Mouse (Mus musculus) 416B (cell line): ENCODE measurements around the gene Lama1.
A peak's percentile ranks its signal among the peaks of the same experiment; 100 is the strongest.
"Not testable (repeated sequence)": the region's sequence is repeated elsewhere in the genome, so short reads cannot be mapped to it uniquely, and the experiment has no call there.

ENCODE experiments used
- DNase-seq: peaks from one replicate; pipeline ENCODE4 v3.0.0; 2011; ENCODE audit warnings: low read depth

Lama1 gene

GRCm38 (mm10) chr17:67722055-67722454 lies 25.0 kb downstream of the Lama1 start:
- DNase-seq, result no peak

DNA sequence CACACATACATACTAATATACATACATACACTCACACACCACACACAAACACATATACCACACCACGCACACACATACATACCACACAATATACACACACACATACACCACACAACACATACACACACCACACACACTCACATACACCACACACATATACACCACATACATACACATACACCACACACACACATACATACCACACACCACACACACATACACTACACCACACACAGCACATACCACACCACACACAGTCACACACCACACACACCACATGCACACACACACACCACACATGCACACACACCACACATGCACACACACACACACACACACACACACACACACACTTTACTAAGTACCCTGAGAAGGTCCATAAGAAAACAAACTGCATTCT lies 25.5 kb downstream of the Lama1 start:
- DNase-seq, result no peak

- no peak for DNase-seq
These were observed 26.4 kb downstream of the Lama1 start for GRCm38 (mm10) chr17:67723175-67724067.

GRCm38 (mm10) chr17:67726601-67727000 lies 29.5 kb downstream of the Lama1 start:
- no peak for DNase-seq

DNA sequence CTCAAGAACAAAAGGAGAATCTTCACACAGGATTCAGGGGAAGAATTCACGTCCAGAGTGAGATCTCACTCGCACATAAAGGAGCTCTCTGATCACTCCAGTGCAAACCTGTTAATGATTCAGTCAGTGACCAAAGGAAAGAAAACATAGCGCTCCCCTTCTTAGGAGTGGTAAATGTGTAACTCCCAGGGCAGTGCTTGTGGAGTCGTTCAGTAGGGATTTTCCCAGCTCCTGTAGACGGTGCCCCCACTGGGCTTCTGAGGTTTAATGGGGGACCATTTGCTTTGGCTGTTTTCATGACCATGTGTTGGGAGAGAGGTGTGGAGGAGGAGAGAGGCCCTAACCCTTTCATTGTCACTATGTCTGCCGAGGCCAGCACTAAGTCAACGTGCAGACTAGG lies 31.7 kb downstream of the Lama1 start:
- no peak for DNase-seq

DNA sequence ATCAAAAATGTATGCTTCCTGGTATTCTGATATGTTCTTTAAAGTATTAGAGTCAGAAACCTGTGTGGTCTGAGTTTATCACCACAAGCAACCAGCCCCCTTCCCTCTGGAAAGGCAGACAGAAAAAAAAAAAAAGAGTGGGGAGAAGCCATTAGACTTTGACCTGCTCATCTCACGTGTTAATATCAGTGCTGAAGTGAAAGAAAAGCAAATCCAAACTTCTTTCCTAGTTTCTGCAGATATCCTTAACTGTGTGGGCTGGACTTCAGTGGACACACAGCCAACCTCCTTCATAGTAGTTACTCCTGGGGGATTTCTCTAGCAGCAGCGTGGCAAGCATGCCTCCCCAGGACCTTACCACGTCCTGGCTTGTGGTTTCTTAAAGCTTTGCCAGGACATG lies 34.0 kb downstream of the Lama1 start:
- DNase-seq, result no peak

DNA sequence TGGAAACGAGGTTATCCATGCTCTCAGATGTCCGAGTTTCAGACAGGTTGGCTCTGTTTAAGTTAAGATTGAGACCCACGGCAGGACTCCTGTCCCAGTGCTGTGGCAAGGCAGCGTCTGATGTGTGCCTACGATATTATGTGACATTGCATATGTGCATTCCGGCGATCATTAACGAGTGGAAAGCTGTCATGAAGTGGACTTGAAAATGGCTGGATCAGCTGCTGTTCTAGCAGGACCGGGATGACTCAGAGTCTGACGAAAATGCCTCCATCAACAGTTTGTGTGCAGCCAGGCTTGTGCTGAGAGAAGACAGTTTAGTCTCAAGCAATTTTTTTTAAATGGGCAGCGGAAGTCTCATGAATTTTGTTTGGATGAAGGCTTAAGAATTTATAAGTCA lies 34.9 kb downstream of the Lama1 start:
- no peak for DNase-seq

- no peak for DNase-seq
These were observed 36.5 kb downstream of the Lama1 start for GRCm38 (mm10) chr17:67733516-67733915.

DNA sequence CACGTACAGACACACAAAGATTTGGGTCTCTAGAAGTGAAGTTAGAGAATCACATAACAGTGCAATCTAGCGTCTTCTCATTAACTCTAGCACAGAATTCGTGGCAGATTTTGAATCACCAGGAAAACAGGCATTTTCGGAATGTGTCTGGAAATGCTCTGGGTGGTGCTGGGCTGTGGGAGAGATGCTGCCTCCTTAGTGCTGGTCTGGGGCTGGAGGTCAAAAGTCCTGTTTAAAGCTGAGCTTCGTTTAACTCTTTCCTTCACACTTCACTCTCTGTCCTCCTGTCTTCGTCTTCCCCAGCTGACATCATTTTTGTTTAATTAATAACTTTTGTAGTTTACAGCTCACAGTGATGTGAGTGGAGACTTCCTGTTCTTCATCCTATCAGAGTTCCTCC lies 38.7 kb downstream of the Lama1 start:
- DNase-seq, result no peak

DNA sequence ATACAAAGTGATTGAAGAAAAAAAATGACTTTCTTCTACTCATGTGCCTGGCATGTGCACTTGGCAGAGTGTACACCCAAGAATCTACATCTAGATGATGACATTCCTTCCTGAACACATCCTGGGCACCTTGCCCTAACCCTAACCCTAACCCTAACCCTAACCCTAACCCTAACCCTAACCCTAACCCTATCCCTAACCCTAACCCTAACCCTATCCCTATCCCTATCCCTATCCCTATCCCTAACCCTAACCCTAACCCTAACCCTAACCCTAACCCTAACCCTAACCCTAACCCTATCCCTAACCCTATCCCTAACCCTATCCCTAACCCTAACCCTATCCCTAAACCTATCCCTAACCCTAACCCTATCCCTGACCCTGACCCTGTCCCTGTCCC lies 44.2 kb downstream of the Lama1 start:
- DNase-seq, result not testable (repeated sequence)

GRCm38 (mm10) chr17:67764167-67764871 lies 67.3 kb downstream of the Lama1 start:
- no peak for DNase-seq

DNA sequence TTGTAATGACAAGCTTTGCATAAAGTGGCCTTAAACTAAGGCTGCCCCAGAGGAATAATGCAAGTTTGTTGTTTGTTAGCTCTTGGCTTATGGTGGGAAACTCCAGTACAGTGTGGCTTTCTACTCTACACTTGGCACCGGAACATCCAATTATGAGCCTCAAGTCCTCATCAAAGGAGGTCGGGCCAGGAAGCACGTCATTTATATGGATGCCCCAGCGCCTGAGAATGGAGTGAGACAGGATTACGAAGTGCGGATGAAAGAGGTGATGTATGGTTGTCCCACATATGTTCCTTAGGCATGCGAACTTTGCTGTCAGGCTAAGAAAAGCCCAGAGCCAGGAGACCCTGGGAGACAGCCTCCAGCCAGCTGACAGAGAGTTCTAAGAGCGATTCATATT lies 76.5 kb downstream of the Lama1 start:
- no peak for DNase-seq

- no peak for DNase-seq
These were observed 79.7 kb downstream of the Lama1 start for GRCm38 (mm10) chr17:67776764-67777163.

DNA sequence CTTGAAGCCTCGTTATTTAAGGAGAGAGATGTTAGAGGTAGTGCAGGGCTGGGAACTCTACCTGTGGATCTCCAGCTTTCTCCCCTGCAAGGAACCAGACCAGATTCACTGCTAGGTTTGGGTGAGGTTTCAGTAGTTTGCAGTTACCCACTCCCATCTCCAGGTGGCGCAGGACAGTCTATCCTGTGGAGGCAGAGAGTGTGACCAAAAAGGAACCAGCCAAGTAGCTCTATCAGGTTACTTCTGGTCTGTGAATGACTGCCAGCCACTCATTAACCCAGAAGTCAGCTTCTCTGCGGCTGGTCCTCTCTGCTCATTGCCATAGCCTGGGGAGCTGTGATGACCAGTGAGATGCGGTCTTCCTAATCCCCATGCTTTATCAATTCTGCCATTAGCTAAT lies 82.8 kb downstream of the Lama1 start:
- DNase-seq, result no peak

DNA sequence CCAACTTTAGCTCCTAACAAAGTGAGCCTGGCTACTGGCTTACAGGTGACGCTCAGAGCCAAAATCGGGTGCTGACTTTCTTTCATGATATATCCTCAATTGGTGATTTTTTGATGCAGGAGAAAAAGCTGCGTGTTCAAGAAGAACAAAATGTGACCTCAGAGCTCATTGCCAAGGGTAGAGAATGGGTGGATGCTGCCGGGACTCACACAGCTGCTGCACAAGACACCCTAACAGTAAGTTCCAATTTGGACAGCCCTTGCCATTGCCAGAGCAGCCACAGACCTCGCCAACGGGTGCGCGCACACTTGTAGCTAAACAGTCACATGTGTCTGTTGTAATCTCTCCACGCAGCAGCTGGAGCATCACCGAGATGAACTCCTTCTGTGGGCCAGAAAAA lies 94.0 kb downstream of the Lama1 start:
- DNase-seq, result no peak

DNA sequence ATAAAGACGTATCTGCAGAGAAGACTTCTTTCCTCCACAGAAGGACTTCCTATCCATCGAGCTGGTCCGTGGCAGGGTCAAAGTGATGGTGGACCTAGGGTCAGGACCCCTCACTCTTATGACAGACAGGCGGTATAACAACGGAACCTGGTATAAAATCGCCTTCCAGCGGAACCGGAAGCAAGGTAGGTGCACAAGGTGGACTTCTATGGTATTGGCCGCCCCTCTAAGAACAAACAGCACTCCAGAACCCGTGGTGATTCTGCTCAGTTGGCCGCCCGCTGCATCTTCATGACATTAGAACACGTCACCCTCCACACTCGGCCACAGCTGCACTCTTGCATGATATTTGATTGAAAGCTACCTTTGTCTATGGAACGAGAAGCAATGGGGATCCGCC lies 112.1 kb downstream of the Lama1 start:
- no peak for DNase-seq

- no peak for DNase-seq
These were observed 116.6 kb downstream of the Lama1 start for GRCm38 (mm10) chr17:67813666-67814065.

- no peak for DNase-seq
These were observed 118.7 kb downstream of the Lama1 start for GRCm38 (mm10) chr17:67815720-67816119.

DNA sequence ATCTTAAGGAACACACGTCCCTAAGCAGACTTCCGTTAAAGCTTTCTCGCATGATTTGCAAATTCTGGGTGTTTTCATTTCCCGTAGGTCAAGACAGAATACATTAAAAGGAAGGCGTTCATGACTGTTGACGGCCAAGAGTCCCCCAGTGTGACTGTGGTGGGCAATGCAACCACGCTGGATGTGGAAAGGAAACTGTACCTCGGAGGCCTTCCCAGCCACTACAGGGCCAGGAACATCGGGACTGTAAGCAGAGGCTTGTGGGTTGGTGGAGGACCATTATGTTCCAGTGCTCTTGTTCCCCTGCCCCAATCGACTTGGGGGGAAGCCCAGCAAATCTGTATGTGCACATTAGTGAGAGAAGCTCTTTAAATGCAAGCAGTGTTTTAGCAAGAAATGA lies 119.9 kb downstream of the Lama1 start:
- DNase-seq, result no peak

DNA sequence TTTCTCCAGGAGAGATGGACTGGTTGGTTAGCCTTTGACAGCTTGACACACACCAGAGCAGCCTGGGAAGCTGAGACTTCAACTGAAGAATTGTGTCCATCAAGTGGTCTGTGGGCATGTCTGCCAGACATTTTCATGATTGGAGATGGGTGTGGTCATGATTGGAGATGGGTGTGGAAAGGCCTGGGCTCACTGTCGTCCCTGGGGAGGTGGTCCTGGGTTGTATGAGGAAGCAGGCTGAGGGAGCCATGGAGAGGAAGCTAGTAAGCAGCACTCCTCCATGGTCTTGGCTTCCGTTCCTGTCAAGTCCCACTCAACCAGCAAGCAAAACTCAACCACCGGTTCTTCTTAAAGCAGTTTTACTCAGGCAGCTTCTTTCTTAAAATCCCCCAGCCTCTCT lies 130.4 kb downstream of the Lama1 start:
- DNase-seq, result no peak

GRCm38 (mm10) chr17:67836146-67836895 lies 139.3 kb downstream of the Lama1 start:
- no peak for DNase-seq

DNA sequence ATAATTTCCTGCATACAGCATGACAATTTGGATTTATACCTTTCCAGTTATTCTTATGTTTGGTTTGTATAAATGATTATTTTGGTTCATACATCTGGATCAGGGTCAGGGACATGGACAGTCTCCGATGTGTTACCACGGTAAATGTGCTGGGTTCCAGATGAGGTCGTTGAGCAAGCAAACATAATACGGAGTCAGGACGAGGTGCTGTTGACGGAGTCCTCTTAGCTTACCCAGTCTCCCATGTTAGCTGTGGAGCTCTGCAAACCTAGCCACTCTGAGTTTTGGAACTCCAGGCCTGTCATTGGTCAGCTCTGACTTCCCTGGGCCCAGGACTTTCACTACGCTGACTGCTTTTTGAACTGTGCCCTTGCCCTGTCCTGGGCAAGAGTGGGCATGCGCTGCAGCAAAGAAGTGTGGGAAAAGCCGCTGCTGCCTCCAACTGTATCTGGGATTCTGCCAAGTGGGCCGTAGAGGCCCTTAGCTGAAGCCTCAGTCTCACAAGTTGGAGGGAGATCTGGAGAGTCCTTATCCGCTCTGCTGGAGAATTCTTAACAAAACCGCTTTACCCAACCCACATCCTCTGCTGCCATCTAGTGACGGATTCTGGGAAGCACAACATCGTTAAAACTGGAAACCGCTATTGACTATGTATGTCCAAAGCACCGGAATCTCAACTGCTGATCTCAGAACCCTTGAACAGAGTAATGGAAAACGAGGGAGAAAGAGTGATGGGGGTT lies 140.5 kb downstream of the Lama1 start:
- DNase-seq, result peak; percentile 56
